Mouse (Mus musculus): ENCODE data around the gene Atp10b. TPM values are rescaled to one million over a fixed set of nuclear protein-coding genes. Genes with fewer than 3 reads are reported as not detected.

The Atp10b gene
- polyA plus RNA-seq, 1 experiment from 2014 or later: 0.98 TPM

- Histone ChIP-seq H3K27ac (replicated peaks) (no peak overlapping the region), H3K9me3 (no peaks in the 10 kb centered on the region), H3K27me3 (no peaks in the 10 kb centered on the region), H3K9ac (no peak overlapping the region), H3K36me3 (no peaks in the 10 kb centered on the region), H3K4me3 (no peak overlapping the region), H3K4me2 (no peak overlapping the region), H3K4me1 (replicated peaks) (no peaks in the 10 kb centered on the region)
- WGBS: 53% methylated on average over 9 of the region's 9 CpGs
- ATAC-seq (ENCODE audit: low read depth): peak; percentile 59
These were observed 10.7 kb downstream of the Atp10b start for GRCm38 (mm10) chr11:43160188-43160942.

GRCm38 (mm10) chr11:43170601-43171000, 20.9 kb downstream of the Atp10b start:
- no peak overlapping the region for H3K4me3 ChIP-seq
- WGBS: 79% methylated on average over 2 of the region's 2 CpGs
- no peaks in the 10 kb centered on the region for H3K36me3 ChIP-seq
- no peaks in the 10 kb centered on the region for H3K27me3 ChIP-seq
- ATAC-seq (ENCODE audit: low read depth): no peak
- 0 out of 2 replicates have a peak, but pooled peaks cover 4% of the 10 kb centered on the region for H3K4me1 ChIP-seq (replicated peaks)
- H3K27ac ChIP-seq (replicated peaks): no peak overlapping the region
- H3K4me2 ChIP-seq: no peak overlapping the region
- H3K9ac ChIP-seq: no peak overlapping the region
- no peaks in the 10 kb centered on the region for H3K9me3 ChIP-seq

- WGBS: 78% methylated on average over 6 of the region's 6 CpGs
- no peaks in the 10 kb centered on the region for H3K9me3 ChIP-seq
- no peaks in the 10 kb centered on the region for H3K4me1 ChIP-seq (replicated peaks)
- H3K4me2 ChIP-seq: no peak overlapping the region
- ATAC-seq (ENCODE audit: low read depth): no peak
- no peak overlapping the region for H3K4me3 ChIP-seq
- no peak overlapping the region for H3K27ac ChIP-seq (replicated peaks)
- H3K27me3 ChIP-seq: no peaks in the 10 kb centered on the region
- H3K36me3 ChIP-seq: no peaks in the 10 kb centered on the region
- H3K9ac ChIP-seq: no peak overlapping the region
These were observed 24.9 kb downstream of the Atp10b start for GRCm38 (mm10) chr11:43174359-43175116.

DNA sequence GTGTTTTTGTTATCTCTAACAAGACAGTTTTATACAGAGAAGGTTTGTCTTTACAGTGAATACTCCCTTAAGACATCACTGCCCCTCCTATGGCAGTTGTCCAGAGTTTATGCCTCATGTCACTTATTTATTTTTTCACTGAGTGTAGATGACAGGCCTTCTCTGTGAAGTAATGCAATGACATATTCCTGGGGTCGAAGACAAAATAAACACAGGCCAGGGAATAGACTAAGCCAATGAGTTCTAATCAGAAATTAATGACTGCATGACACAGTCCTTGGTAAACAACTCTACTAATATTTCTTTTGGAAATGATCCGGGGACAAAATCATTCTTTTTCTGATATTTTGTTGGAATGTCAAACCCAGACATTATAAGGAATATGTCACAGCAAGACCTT, 32.7 kb downstream of the Atp10b start:
- 77% methylated on average over 2 of the region's 2 CpGs for WGBS
- no peak for ATAC-seq (ENCODE audit: low read depth)
- H3K36me3 ChIP-seq: no peaks in the 10 kb centered on the region
- no peaks in the 10 kb centered on the region for H3K4me1 ChIP-seq (replicated peaks)
- no peak overlapping the region for H3K4me2 ChIP-seq
- H3K9me3 ChIP-seq: no peaks in the 10 kb centered on the region
- no peaks in the 10 kb centered on the region for H3K27me3 ChIP-seq
- H3K4me3 ChIP-seq: no peak overlapping the region
- H3K27ac ChIP-seq (replicated peaks): no peak overlapping the region
- no peak overlapping the region for H3K9ac ChIP-seq

DNA sequence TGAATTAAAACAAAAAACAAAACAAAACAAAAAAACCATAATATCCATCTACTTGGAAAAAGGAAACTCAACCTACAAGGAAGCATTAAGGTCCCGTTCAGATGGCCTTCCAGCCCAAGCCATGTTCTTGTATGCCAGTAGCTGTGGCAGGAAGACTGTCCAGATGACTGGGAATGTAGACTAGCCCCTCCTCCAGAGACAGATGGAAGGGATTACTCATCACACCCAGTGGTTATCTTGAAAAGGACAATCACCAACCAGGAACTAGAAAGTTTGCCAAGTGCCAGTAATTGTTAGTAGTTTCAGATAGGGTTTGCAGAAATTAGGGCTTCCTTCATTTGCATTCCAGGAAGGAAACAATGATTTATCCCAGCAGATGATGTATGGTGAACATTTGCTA, 33.1 kb downstream of the Atp10b start:
- Histone ChIP-seq H3K4me2 (no peak overlapping the region), H3K27ac (replicated peaks) (no peak overlapping the region), H3K9me3 (no peaks in the 10 kb centered on the region), H3K27me3 (no peaks in the 10 kb centered on the region), H3K36me3 (no peaks in the 10 kb centered on the region), H3K4me3 (no peak overlapping the region), H3K4me1 (replicated peaks) (no peaks in the 10 kb centered on the region), H3K9ac (no peak overlapping the region)
- 86% methylated on average over 1 of the region's 1 CpGs for WGBS
- no peak for ATAC-seq (ENCODE audit: low read depth)

- Histone ChIP-seq H3K27ac (replicated peaks) (no peak overlapping the region), H3K4me3 (no peak overlapping the region), H3K4me1 (replicated peaks) (no peaks in the 10 kb centered on the region), H3K4me2 (no peak overlapping the region), H3K27me3 (no peaks in the 10 kb centered on the region), H3K9me3 (no peaks in the 10 kb centered on the region), H3K9ac (no peak overlapping the region), H3K36me3 (no peaks in the 10 kb centered on the region)
- no peak for ATAC-seq (ENCODE audit: low read depth)
- 88% methylated on average over 4 of the region's 4 CpGs for WGBS
These were observed 33.8 kb downstream of the Atp10b start for GRCm38 (mm10) chr11:43183457-43183856.

- WGBS: 63% methylated on average over 6 of the region's 6 CpGs
- no peak overlapping the region for H3K4me3 ChIP-seq
- no peak overlapping the region for H3K27ac ChIP-seq (replicated peaks)
- no peaks in the 10 kb centered on the region for H3K27me3 ChIP-seq
- ATAC-seq (ENCODE audit: low read depth): no peak
- H3K4me1 ChIP-seq (replicated peaks): no peaks in the 10 kb centered on the region
- H3K9me3 ChIP-seq: no peaks in the 10 kb centered on the region
- H3K4me2 ChIP-seq: no peak overlapping the region
- H3K9ac ChIP-seq: no peak overlapping the region
- H3K36me3 ChIP-seq: no peaks in the 10 kb centered on the region
These were observed 36.6 kb downstream of the Atp10b start for GRCm38 (mm10) chr11:43186291-43186690.

DNA sequence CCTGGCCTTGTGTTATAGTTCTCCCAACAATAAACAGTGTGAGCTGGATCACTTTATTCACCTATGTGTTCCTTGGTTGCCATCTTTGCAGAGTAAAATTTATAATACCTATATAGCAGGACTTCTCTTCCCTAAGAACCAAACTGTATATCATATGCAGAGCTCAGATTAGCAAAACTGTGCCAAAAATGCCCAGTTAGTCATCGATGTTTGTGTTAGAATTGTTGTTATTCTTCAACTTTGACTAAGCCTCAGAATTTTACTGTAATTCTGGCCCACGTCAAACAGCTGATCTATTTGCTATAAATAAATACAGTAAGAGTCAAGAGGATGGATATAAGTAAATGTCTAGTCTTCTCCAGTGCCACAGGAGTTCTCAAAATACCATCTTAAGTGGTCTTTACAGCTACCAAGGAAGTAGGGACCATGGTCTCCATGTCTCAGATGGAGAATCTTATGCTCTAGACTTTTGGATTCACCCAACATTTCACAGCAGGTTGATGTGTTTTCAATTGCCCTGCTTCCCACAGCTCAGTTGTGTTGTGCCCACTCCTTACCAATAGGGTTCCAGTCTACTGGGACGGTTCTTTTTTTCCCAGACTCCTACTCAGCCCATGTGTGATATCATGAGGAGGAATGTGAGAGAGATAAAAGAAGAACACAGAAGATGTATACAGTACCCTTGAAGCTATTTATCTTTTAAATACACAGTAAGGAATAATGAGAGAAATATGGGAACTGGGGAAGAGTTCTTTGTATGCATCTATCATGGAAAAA, 40.3 kb downstream of the Atp10b start:
- Histone ChIP-seq H3K4me3 (no peak overlapping the region), H3K36me3 (no peaks in the 10 kb centered on the region), H3K9ac (no peak overlapping the region), H3K9me3 (no peaks in the 10 kb centered on the region), H3K27me3 (no peaks in the 10 kb centered on the region), H3K4me2 (no peak overlapping the region), H3K4me1 (replicated peaks) (no peaks in the 10 kb centered on the region), H3K27ac (replicated peaks) (no peak overlapping the region)
- 89% methylated on average over 3 of the region's 3 CpGs for WGBS
- ATAC-seq (ENCODE audit: low read depth): no peak

- Histone ChIP-seq H3K4me2 (no peak overlapping the region), H3K27me3 (no peaks in the 10 kb centered on the region), H3K27ac (replicated peaks) (no peak overlapping the region), H3K4me3 (no peak overlapping the region), H3K4me1 (replicated peaks) (no peaks in the 10 kb centered on the region), H3K9ac (no peak overlapping the region), H3K9me3 (no peaks in the 10 kb centered on the region), H3K36me3 (no peaks in the 10 kb centered on the region)
- WGBS: 70% methylated on average over 2 of the region's 2 CpGs
- no peak for ATAC-seq (ENCODE audit: low read depth)
These were observed 49.1 kb downstream of the Atp10b start for GRCm38 (mm10) chr11:43198811-43199210.

DNA sequence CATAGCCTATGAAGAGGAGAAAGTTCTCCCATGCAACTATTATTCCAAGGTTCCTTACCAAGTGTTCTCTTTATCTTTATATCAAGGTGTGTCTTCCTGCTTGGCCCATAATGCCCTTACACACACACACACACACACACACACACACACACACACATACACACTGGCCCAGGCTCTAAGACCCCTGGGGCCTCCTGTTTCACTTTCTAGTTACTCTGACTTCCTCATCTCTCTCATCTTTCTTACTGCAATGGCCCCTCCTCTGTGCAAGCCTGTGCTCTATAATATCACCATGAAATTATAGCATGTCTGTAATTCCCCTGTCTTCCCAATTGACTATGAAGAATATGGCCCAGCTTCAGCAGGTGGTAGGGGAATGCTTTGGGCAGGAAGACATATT, 49.7 kb downstream of the Atp10b start:
- ATAC-seq (ENCODE audit: low read depth): no peak
- Histone ChIP-seq H3K9me3 (no peaks in the 10 kb centered on the region), H3K36me3 (no peaks in the 10 kb centered on the region), H3K27ac (replicated peaks) (no peak overlapping the region), H3K27me3 (no peaks in the 10 kb centered on the region), H3K9ac (no peak overlapping the region), H3K4me1 (replicated peaks) (no peaks in the 10 kb centered on the region), H3K4me2 (no peak overlapping the region), H3K4me3 (no peak overlapping the region)

GRCm38 (mm10) chr11:43200089-43200488, 50.4 kb downstream of the Atp10b start:
- Histone ChIP-seq H3K9ac (no peak overlapping the region), H3K4me3 (no peak overlapping the region), H3K36me3 (no peaks in the 10 kb centered on the region), H3K27me3 (no peaks in the 10 kb centered on the region), H3K4me2 (no peak overlapping the region), H3K27ac (replicated peaks) (no peak overlapping the region), H3K4me1 (replicated peaks) (no peaks in the 10 kb centered on the region), H3K9me3 (no peaks in the 10 kb centered on the region)
- 97% methylated on average over 2 of the region's 2 CpGs for WGBS
- no peak for ATAC-seq (ENCODE audit: low read depth)

GRCm38 (mm10) chr11:43203580-43203979, 53.9 kb downstream of the Atp10b start:
- no peak overlapping the region for H3K4me3 ChIP-seq
- no peaks in the 10 kb centered on the region for H3K27me3 ChIP-seq
- no peaks in the 10 kb centered on the region for H3K36me3 ChIP-seq
- ATAC-seq (ENCODE audit: low read depth): no peak
- no peak overlapping the region for H3K9ac ChIP-seq
- H3K4me1 ChIP-seq (replicated peaks): no peaks in the 10 kb centered on the region
- 51% methylated on average over 3 of the region's 3 CpGs for WGBS
- no peak overlapping the region for H3K27ac ChIP-seq (replicated peaks)
- no peak overlapping the region for H3K4me2 ChIP-seq
- H3K9me3 ChIP-seq: no peaks in the 10 kb centered on the region

Measured in neural tube, embryonic 13.5 days (tissue).